Mouse (Mus musculus): ENCODE data around the gene Igf1.

The Igf1 gene

DNA sequence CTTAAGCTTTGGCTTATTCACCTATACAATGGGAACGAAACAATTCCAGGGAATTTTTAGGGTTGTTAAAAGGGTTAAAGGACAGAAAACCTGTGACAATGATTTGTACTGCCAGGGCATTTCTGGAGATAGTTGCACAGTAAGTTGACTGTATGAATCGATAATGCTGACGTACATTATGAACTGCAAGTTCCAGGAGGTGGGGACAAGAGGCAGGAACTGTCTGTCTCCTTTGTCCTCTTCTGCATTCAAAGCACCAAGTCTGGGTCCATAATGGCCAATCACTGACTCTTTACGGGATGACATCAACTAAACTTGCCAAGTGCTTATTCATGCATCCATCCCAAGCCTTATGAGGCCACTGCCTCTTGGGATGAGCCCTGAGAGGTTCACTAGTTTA is 39.3 kb downstream of the Igf1 start:
- DNase-seq (ENCODE audit: low spot score) = no peak

DNA sequence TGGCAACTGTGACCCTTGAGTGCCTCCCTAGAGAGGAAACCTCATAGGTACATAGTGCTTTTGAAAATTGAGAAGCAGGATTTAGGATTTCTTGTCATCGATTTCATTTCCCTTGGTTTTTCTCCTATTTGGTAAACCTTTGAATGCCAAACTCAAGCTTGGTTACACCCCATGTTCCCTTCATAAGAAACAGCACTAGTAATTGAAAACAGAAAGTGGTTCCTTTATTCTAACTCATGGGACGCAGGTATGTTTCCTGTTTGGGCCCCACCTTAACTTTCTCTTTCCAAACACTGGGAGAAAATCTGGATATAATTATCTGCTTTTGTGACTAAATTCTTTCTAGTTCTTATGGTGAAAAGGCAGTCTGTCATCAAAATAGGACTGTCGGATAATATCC is 40.8 kb downstream of the Igf1 start:
- no peak for DNase-seq (ENCODE audit: low spot score)

DNA sequence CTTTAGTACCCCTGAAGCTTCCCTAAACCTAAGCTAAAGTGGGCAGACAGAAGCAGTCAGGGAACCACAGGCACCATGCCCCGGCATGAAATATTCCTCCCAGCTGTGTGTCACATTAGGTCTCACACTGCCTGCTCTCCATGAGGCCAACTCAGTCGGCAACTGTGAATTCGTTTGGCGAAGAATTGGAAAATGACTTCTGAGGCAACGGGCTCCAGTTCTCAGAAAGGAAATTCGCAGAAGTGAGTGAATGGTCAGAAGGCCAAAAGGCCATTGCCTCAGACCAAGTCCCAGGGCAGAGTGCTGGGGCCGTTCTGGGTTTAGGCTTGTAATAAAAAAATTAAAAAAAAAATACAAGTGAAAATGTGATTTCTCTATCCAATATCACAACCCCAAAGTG is 43.9 kb downstream of the Igf1 start:
- no peak for DNase-seq (ENCODE audit: low spot score)

DNA sequence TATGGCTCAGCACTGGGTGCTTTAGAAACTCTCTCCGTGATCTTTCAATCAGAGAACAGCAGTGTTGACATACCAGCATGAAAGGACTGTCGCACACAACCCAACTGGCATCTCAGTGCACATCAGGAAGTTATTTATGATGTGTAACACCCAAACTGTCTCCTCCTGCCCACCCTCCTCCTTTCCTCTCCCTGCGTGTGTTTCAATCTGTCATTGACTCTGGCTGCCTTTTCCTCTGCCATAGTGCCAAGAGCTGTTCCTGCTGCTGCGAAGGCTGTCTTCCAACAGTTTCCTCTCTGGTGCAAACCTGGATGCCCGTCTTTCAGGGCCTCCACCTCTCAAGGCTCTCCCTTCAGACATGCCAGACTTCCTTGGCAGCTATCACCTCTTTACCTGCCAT is 46.3 kb downstream of the Igf1 start:
- DNase-seq (ENCODE audit: low spot score) = no peak

DNA sequence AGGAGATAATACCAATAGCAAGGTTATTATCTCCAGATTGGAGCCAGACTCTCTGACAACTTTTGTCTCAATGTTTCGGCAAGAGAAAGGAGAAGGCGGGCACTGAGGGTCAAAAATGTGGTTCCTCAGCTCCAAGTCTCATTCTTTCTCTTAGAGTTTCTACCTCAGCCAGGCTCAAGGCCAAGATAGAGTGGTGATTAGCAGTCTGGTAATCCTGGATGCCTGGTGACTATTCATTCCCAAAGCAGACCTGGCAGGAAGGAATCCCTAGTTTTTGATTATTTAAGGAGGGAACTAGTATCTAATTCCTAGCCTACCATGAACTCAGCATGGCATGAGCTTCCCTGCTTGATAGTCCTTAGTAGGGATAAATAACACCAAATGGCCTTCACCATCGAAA is 47.0 kb downstream of the Igf1 start:
- no peak for DNase-seq (ENCODE audit: low spot score)

DNA sequence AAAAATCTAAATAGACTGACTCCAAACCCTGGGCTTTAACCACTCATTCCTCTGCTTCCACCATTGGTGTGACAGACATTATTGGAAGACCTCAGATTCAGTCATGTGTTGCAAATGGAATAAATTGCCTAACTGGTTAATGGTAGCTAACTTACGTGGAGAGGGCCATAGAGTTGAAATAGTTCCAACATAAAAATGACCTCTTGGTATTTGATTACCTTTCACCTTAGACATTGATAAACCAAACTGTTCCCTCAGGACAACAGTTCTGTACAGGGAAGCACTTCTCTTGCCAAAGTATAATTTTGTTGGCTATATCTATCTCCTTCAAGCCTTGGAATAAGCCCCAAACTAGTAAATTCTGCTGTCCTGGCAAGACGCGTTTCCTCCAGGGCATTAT is 48.1 kb downstream of the Igf1 start:
- DNase-seq (ENCODE audit: low spot score) = no peak

DNA sequence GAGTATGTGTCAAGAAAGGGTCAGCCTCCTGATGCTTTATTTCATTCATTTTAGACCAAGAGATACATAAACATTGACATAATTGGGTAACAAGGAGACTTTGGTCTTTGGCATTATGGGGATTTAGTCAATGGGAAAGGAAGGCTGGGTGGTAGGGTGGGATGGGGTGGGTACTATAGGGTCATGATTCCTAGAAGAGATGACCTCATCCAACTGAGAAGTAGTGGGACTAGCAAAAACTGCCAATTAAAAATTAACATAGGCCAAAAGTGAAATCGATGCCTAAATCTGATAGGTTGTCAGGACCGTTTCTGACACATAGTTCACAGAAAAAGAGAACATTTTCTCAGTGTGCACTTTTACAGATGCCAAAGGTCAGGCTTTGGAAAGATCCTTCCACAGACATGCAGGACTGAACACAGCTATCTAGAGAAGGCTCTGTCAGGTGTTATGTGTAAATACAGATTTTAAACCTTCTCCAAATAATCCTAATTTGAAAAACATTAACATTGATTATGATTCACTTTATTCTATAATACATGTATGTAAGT is 48.8 kb downstream of the Igf1 start:
- DNase-seq (ENCODE audit: low spot score) = no peak

DNA sequence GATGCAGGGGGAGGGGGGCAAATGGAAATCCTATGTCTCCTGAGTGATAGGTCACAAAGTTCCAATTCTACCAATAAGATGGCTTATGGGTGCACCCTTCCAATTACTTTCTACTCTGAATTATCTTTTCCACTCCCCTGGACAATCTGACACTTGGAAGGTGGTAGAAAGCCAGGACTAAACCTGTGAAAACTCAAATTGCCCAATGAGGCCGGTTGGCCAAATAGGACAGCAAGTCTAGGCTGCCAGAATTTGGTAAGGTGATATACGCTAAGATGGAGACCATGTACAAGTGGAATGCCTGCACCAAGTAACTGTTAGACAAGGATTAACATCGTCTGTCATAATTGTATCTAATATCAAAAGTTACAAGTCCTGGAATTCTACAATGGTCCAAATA is 55.8 kb downstream of the Igf1 start:
- no peak for DNase-seq (ENCODE audit: low spot score)

DNA sequence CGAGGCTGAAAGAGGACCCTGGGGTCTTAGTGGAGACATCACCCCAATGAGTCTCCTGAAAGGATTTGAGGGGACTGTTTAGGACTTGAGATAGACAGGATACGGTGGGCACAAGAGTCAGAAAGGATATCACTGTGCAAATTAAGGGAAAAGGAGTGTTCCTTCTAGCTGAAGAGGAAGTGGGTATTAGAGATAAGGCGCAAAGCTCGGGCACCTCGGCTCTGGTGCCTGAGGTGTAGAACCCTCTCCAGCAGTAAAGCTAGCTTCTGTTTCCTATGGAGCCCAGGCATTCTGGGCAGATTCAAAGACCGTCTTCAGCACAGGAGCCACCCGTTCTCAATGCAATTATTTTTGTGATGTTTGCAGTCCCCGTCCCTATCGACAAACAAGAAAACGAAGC is 56.9 kb downstream of the Igf1 start:
- no peak for DNase-seq (ENCODE audit: low spot score)

DNA sequence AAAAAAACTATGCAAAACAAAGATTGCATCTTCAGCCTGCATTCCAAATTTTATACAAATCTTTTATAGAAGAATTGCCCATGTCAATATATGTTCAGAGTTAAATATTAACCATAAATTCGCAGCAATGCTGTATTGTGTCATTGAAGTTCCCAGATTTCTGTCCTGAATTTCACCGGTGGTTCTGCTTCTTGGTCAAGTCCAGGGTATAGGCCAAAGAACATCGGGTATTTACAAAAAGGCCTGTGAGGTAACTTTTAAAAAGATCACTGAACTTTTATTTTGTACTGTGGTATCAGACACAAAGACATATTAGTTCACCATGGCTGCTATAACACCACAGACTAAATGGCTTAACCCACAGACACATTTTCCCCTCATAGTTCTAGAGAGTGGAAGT is 57.7 kb downstream of the Igf1 start:
- DNase-seq (ENCODE audit: low spot score) = no peak

DNA sequence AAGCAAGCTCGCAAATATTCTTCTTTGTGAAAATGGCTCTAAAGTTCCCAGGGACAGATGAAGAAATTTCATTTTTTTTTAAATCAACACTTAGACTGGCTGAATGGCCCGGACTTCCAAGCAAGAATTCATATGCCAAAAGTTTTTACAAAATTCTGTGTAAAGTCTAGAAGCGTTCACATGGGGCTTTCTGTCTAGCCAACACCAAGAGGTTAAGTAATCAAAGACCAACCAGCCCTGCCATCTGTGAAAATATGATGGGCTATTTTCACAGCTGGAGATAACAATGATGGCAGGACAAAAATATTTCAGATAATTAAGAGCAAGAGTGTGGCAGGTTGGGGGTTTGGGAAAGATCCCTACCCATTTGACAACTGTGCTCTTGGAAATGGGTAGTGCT is 64.2 kb downstream of the Igf1 start:
- no peak for DNase-seq (ENCODE audit: low spot score)

DNA sequence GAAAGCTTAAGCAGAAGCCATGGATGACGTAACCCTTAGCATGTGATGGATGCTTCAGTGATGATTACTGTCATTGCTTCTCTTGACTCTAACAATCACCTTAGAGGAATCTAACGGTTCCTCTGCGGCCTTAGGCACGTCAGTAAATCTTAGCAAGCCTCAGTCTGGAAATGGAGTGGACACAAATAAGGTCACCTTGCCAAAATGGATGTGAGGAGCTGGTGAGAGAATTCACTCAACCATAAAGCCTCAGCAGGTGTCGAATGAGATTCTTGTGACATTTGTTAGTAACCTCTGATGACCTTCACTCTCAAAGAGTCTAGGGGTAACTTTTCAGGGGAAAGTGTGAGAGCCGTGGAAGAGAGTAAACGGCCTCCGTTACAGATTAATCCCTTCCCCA is 68.5 kb downstream of the Igf1 start:
- no peak for DNase-seq (ENCODE audit: low spot score)

DNA sequence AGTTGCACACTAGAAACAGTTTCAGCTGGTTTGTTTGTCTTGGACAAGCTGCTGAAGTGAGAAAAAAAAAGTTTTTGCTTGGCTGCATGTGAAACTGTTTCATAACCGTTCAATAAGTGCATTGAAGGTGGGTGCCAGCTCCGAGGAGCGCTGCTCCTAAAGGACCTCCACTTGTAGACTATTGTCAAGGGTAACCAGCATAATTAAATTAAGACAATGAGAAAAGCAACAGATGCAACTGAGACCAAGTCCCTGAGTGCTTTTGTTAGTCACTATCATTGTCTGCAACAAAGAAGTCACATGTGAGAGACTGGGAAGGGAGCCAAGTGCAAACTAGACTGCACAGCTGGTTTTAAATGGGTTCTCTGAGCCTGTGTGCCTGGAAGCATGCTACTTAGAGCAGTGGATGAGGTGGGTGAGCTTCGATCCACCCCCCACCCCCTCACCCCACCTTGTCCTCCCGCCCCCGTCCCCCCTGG is 69.1 kb downstream of the Igf1 start:
- no peak for DNase-seq (ENCODE audit: low spot score)

DNA sequence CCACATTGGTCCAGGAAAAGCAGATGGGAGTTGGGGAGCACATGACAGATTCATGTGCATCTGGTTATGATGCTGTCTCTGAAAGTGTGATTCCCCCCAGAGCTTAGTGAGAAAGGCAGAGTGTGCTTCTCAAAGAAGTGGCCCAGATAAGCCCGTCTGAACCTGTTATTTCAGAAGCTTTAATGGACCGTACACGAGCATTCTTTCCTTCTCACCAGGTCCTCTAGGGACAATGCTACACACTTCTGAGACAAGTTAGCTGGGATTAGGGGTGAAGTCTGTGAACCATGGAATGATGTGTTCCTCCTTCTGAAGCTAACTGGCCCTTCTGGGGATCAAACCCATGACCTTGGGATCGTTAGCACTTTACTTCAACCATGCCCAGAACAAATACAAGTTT is 90.1 kb downstream of the Igf1 start:
- no peak for DNase-seq (ENCODE audit: low spot score)

DNA sequence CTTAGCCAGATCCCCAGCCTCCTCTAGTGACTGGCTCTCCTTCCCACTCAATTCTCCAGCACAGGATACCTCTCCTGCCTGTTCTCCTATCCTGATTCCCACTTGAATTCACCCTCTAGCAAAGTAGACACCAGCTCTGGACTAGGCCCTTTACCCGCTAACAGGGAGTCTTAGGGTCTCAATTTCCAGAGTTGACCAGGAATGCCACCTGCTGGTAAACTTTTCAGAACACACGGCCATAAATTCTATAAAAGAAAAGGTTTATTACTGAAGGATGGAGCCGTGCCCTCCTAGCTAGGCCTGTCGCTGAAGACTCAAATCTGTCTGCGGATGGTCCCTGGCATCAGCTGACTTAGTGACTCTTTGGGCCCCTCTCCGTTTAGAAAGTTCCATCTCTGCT is 113.5 kb downstream of the Igf1 start:
- DNase-seq (ENCODE audit: low spot score) = no peak

DNA sequence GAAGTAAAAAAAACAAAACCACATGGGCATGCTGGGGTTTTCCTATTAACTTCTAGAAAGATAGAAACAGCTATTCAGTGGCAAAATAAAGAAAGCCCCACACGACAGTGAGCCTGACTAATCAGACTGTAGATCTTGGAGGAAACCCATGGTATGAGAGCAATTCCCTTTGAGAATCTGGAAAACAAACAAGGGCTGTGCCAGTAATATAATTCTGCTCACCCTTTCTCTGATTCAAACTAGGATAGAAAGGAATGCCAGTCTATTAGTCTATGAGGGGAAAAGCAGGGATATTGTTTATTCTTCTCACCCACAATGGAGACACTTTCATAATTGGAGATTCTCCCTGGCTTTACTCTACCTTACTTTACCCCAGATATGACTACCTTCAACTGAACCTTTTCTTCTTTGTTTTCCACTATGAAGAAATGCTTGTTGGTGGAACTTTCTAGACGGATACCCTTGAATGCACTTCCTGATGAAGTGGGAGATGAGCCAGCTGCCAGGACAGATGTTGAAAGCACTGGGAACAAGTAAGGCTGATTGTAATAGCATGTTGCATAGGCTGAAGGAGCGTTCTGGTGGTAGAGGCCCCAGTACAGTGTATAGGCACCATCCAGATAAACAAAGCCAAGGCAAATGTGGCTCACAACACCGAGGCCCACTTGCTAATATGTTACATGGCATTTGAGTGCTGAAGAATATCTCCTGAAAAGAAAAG is 116.0 kb downstream of the Igf1 start:
- DNase-seq (ENCODE audit: low spot score) = no peak

DNA sequence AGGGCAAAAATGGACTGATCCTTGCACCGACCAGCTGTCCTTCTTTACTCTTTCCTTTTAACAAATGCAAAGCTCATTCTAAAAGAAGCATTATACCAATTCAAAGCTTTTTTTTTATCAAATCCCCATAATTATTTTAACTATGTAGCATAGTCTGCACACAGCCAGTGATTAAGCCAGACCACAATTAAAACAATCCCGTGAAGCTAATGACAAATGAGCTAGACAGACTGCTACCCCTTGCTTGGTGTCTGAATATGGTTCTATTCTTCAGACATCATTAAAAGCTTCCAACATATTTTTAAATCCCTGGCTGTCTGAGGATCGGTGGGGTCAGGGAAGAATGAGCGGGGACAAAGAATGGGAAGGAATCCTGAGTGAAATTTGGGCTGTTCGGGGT is 127.3 kb downstream of the Igf1 start:
- no peak for DNase-seq (ENCODE audit: low spot score)

DNA sequence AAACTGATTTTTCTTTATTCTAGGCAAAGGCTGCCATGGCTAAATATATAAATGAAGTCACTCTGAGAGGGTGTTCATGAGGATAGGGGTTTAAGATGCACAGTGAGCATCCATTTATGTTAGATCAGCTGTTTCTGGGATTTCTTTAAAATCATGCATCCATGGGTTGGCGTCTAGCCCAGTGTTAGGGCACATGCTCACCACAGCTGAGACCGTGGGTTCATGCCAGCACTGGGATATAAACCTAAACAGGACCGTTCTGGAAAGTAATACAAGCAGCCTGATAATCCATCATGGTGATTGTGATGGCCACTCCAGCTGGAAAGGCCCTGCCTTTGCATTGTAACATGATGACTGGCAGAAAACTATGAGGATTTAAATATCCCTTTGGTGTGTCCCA is 128.1 kb downstream of the Igf1 start:
- DNase-seq (ENCODE audit: low spot score) = no peak
